Mouse (Mus musculus) lung, postnatal 0 days (tissue): ENCODE measurements around the gene Efcab6. TPM values are rescaled to one million over a fixed set of nuclear protein-coding genes. Genes with fewer than 3 reads are reported as not detected.

Experiments used
- ATAC-seq: fragments of 200-750 bp; cut with Nextera tagmentation; 2 replicates; pipeline ENCODE4 v1.8.0; 2017; ENCODE audit warnings: moderate library complexity
- DNase-seq: peaks from one replicate; pipeline ENCODE4 v3.0.0-alpha.2; 2016; ENCODE audit warnings: low spot score
- H3K27ac ChIP-seq: fragments of 300-500 bp; sonication (generic); 2 replicates; pipeline ENCODE4 v1.5.1; 2014; ENCODE audit warnings: antibody characterized with exemption, mild to moderate bottlenecking, low read length, mixed read lengths
- H3K27me3 ChIP-seq: fragments of 300-500 bp; sonication (generic); replicated peaks from 2 replicates; pipeline ENCODE4 v1.6.1; 2014; ENCODE audit warnings: low read length, mixed read lengths; ENCODE audit not compliant: insufficient read depth
- H3K36me3 ChIP-seq: fragments of 300-500 bp; sonication (generic); 2 replicates; pipeline ENCODE4 v1.6.1; 2014; ENCODE audit warnings: low read length, mixed read lengths; ENCODE audit not compliant: insufficient read depth
- H3K4me1 ChIP-seq: fragments of 300-500 bp; sonication (generic); 2 replicates; pipeline ENCODE4 v1.6.1; 2014; ENCODE audit warnings: antibody characterized with exemption, low read depth, low read length, mixed read lengths; ENCODE audit not compliant: insufficient read depth
- H3K4me2 ChIP-seq: fragments of 300-500 bp; sonication (generic); replicated peaks from 2 replicates; pipeline ENCODE4 v1.6.1; 2014; ENCODE audit warnings: low read depth, mild to moderate bottlenecking, low read length, moderate library complexity, mixed read lengths
- H3K4me3 ChIP-seq: fragments of 300-500 bp; sonication (generic); 2 replicates; pipeline ENCODE4 v1.5.1; 2014; ENCODE audit warnings: low read depth, low read length
- H3K9ac ChIP-seq: fragments of 300-500 bp; sonication (generic); replicated peaks from 2 replicates; pipeline ENCODE4 v1.6.1; 2014; ENCODE audit warnings: low read depth, mild to moderate bottlenecking
- H3K9me3 ChIP-seq: fragments of 300-500 bp; sonication (generic); 2 replicates; pipeline ENCODE4 v1.6.1; 2016; ENCODE audit warnings: low read length, mixed read lengths
- CTCF ChIP-seq: IDR thresholded peaks from 2 replicates; pipeline ENCODE4 v1.5.1; 2016; ENCODE audit warnings: antibody characterized with exemption, mild to moderate bottlenecking
- EP300 ChIP-seq: IDR thresholded peaks from 2 replicates; pipeline ENCODE4 v1.6.1; 2016; ENCODE audit warnings: antibody characterized with exemption, mild to moderate bottlenecking, control low read depth
- WGBS: fragments of 180-500 bp; shearing (Covaris S2); extraction: QIAGEN DNeasy Blood & Tissue Kit; methylation state at CpG from one replicate; pipeline ENCODE4 v1.1.7; 2014; 5-methylcytosine and 5-hydroxymethylcytosine counted together
- polyA plus RNA-seq: library from polyadenylated mRNA; unstranded; fragments of >200 nt; fragmentation: Nextera tagmentation; extraction: Ambion mirVana; gene quantifications from 2 replicates; pipeline ENCODE4 v1.2.1, GENCODE M21; 2015

The Efcab6 gene
- polyA plus RNA-seq, 1 experiment from 2014 or later: 0.63 TPM

DNA sequence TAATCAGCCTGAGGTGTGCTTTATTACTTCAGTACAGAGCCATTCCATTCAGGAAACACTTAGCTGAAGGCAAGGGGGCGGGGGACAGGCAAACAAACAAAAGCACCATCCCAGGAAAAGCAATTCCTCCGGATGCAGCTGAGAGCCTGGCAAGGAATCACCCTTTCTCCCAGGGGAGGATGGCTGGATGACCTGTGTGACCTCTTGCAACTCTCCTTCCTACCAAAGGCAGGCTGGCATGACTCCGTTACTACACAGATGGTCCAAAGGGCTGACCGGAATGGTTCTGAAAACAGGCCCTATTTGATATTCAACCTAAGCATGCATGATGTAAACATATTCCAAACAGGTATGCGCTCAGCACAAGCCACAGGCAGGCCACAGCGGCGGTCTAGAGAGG is 15.6 kb downstream of the Efcab6 start:
- Histone ChIP-seq H3K4me3 (no peak overlapping the region), H3K4me2 (no peak overlapping the region), H3K27me3 (no peaks in the 10 kb centered on the region), H3K4me1 (no peaks in the 10 kb centered on the region), H3K27ac (no peak overlapping the region), H3K36me3 (no peaks in the 10 kb centered on the region), H3K9me3 (no peaks in the 10 kb centered on the region), H3K9ac (no peak overlapping the region)
- ATAC-seq (no peak), DNase-seq (no peak)
- TF ChIP-seq EP300 (no peak), CTCF (no peak)
- 62% methylated on average over 7 of the region's 7 CpGs for WGBS

DNA sequence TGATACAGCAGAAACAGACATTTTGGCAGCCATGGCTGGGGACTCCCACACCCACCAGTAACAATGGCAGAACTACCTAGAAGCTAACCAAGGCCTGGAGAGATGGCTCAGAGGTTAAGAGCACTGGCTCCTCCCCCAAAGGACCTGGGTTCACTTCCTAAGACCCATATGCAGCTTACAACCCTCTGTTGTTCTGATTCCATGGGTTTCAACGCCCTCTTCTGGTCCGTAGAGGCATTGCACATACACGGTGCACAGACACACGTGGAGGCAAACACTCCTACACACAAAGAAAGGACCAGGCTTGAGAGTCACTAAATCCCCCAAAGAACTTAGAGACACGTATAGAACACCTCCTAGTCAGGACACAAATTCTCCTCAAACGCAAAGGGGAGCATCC is 19.6 kb downstream of the Efcab6 start:
- no peak overlapping the region for H3K27ac ChIP-seq
- no peak for DNase-seq
- WGBS: 85% methylated on average over 6 of the region's 6 CpGs
- no peaks in the 10 kb centered on the region for H3K4me1 ChIP-seq
- no peak for ATAC-seq
- no peak overlapping the region for H3K4me2 ChIP-seq
- TF ChIP-seq EP300 (no peak), CTCF (no peak)
- no peaks in the 10 kb centered on the region for H3K27me3 ChIP-seq
- no peaks in the 10 kb centered on the region for H3K36me3 ChIP-seq
- no peak overlapping the region for H3K4me3 ChIP-seq
- H3K9me3 ChIP-seq: no peaks in the 10 kb centered on the region
- no peak overlapping the region for H3K9ac ChIP-seq

GRCm38 (mm10) chr15:84037067-84037466 is 28.1 kb downstream of the Efcab6 start:
- Histone ChIP-seq H3K4me1 (no peaks in the 10 kb centered on the region), H3K9ac (no peak overlapping the region), H3K27me3 (no peaks in the 10 kb centered on the region), H3K4me3 (no peak overlapping the region), H3K9me3 (no peaks in the 10 kb centered on the region), H3K27ac (no peak overlapping the region), H3K4me2 (no peak overlapping the region), H3K36me3 (no peaks in the 10 kb centered on the region)
- no peak for DNase-seq
- 82% methylated on average over 5 of the region's 5 CpGs for WGBS
- no peak for ATAC-seq
- TF ChIP-seq EP300: no peak
- TF ChIP-seq CTCF: no peak

DNA sequence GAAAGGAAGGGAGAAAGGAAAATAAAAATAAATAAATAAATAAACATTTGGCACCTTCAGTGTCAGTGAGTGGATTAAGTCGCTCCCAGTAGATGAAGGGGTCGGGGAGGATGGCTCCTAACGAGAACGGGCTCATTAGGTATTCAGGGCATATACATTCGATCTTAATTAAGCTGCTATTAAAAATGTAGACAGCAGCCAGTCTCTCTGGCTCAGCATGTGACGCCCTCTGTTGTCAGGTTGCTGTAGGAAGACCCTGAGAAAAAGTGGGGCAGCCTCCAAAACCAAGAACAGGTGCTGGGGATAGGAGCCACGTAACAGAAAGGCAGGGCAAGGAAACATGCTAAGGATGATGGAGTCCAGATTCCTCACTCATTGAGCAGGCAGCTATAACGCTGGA is 39.5 kb downstream of the Efcab6 start:
- TF ChIP-seq EP300: no peak
- no peak for TF ChIP-seq CTCF
- Histone ChIP-seq H3K4me1 (no peaks in the 10 kb centered on the region), H3K27me3 (no peaks in the 10 kb centered on the region), H3K9ac (no peak overlapping the region), H3K9me3 (no peaks in the 10 kb centered on the region), H3K36me3 (no peaks in the 10 kb centered on the region), H3K27ac (no peak overlapping the region), H3K4me3 (no peak overlapping the region), H3K4me2 (no peak overlapping the region)
- 74% methylated on average over 8 of the region's 8 CpGs for WGBS
- ATAC-seq (no peak), DNase-seq (no peak)

DNA sequence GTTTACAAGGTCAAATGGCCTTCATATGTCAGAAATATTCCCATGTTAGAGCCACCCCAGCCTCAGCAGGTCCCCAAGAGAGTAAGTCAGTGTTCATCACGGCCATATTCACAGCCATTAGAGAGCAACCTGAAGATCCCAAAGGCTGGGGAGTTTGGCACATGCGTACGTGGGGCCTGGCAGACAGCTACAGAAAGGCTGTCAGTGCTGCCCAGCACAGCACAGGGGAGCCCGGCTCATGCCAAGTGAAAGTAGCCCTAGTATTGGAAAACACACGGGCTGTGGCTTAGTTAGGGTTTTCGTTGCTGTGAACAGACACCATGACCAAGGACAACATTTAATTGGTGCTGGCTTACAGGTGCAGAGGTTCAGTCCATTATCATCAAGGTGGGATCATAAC is 40.3 kb downstream of the Efcab6 start:
- H3K27me3 ChIP-seq: no peaks in the 10 kb centered on the region
- ATAC-seq (no peak), DNase-seq (no peak)
- H3K4me2 ChIP-seq: no peak overlapping the region
- TF ChIP-seq CTCF (no peak), EP300 (no peak)
- no peaks in the 10 kb centered on the region for H3K4me1 ChIP-seq
- H3K9me3 ChIP-seq: no peaks in the 10 kb centered on the region
- H3K27ac ChIP-seq: no peak overlapping the region
- no peak overlapping the region for H3K4me3 ChIP-seq
- 83% methylated on average over 6 of the region's 6 CpGs for WGBS
- H3K9ac ChIP-seq: no peak overlapping the region
- no peaks in the 10 kb centered on the region for H3K36me3 ChIP-seq

DNA sequence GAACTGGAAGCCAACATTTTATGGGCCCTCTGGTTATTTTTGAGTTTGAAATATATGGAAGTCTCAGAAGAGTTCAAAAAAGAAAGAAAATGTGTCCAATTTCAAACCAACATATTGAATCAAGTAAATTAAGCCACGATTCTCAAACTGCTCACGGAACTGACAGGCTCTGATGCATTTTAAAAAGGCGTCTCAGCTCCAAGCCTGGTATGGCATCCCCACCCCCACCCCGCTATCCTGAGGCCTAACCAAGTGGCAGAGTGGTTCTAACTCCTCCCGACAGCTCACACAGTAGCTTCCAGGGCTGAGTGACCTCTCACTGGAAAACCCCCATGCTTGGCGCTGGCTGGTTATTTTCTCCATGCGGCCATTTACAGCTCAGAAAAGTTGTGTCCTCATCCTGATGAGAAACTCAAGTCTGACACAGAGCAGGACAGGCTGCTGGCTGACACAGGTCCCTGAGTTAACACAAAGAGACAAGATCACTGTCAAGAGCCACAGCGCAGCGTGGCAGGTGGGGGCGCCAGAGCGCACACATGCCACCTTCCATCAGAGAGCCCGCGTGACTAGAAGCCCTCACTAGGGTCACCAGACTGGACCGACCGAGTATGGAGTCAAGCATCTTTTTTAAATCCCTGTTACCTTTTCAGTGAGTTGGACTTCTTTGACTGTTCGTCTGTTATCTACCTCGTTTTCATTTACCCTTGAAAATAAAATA is 55.7 kb downstream of the Efcab6 start:
- Histone ChIP-seq H3K27me3 (no peaks in the 10 kb centered on the region), H3K4me3 (no peak overlapping the region), H3K36me3 (no peaks in the 10 kb centered on the region), H3K9me3 (no peaks in the 10 kb centered on the region), H3K4me2 (no peak overlapping the region), H3K9ac (no peak overlapping the region), H3K4me1 (no peaks in the 10 kb centered on the region), H3K27ac (no peak overlapping the region)
- DNase-seq (no peak), ATAC-seq (no peak)
- 56% methylated on average over 17 of the region's 17 CpGs for WGBS
- TF ChIP-seq EP300 (no peak), CTCF (no peak)

DNA sequence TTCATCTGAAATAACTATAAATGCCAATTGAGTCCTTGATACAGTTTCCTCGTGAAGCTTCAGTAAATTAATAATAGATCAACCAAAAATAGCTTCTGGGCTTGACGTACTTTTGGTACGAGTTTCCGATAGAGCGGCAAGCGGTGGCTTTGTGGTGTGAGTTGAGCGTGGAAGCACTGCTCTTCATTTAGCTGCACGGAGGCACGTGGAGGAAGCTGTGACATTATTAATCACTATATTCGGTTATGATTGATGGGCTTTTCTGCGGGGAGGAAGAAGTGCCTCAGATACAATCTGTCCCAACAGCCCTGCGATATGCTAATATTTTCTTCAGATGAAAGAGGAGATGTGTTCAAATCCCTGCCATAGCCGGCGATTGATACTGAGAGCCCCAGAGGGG is 60.9 kb downstream of the Efcab6 start:
- Histone ChIP-seq H3K9ac (no peak overlapping the region), H3K36me3 (no peaks in the 10 kb centered on the region), H3K27me3 (no peaks in the 10 kb centered on the region), H3K4me3 (no peak overlapping the region), H3K4me2 (no peak overlapping the region), H3K9me3 (no peaks in the 10 kb centered on the region), H3K4me1 (no peaks in the 10 kb centered on the region), H3K27ac (no peak overlapping the region)
- ATAC-seq: no peak
- WGBS: 72% methylated on average over 14 of the region's 14 CpGs
- TF ChIP-seq CTCF (no peak), EP300 (no peak)
- DNase-seq: no peak
